Mouse (Mus musculus) R1 (cell line): ENCODE data around the gene Csde1.

Experiments
- DNase-seq: peaks from one replicate; pipeline ENCODE4 v3.0.0-alpha.2; 2018; ENCODE audit warnings: low read depth, low spot score

Gene Csde1

DNA sequence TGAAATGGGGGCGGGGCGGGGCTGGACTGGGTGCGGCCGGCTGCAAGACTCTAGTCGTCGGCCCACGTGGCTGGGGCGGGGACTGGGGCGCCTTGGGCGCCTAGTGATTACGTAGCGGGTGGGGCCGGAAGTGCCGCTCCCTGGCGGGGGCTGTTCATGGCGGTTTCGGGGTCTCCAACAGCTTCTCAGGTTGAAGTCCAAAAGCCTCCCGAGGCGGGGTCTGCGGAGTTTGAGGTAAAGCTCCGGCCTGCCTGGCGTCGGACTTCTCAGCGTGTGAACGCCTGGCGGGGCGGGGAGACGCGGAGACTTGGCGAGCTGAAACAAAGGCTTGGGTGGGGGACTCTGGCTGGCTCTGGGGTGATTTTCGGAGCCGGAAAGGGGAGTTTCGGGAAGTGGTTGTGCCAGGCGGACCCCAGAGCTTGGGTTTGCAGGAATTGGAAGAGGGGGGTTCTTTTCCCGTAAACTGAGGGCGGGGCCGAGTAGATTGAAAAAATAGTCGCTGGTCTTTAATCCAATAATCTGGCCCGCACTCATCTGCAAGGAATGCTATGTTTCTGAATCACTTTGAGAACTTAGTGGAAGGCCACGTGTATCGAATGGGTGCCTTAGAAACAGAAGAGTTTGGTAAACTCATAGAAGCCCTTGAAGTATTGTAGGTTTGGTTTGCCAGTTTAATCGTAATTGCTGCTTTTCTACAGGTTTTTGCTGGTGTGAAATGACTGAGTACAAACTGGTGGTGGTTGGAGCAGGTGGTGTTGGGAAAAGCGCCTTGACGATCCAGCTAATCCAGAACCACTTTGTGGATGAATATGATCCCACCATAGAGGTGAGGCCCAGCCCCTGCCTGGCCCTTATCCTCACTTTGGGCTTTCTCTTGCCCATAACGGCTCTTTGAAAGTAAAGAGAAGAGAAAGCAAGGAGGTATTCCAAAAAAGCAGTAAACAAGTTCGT is 38.3 kb downstream of the Csde1 start, which contains the start of gene Nras:
Gene Nras (plus strand): TSS at position 79 of the 951 bp plus-strand sequence.
- peak; percentile 96 for DNase-seq

DNA sequence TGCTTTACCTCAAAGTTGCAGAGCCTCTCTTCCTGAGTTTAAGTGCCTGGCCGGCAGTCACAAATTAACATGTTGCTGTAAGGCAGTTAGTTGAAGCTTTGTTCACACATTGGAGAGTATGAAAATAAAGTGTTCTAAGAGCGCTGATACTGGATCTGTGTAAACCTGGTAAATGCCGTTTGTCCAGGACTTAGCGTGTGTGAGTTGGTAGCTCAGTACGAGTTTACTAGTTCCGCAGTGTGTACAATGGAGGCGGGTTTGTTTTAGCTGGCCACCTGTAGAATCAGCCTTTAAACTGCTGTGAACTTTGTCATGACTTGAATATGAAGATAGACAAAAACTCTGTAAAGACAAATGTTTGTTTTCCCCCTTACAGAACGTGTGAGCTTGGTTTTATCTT is 46.7 kb downstream of the Csde1 start:
- peak; percentile 16 for DNase-seq

DNA sequence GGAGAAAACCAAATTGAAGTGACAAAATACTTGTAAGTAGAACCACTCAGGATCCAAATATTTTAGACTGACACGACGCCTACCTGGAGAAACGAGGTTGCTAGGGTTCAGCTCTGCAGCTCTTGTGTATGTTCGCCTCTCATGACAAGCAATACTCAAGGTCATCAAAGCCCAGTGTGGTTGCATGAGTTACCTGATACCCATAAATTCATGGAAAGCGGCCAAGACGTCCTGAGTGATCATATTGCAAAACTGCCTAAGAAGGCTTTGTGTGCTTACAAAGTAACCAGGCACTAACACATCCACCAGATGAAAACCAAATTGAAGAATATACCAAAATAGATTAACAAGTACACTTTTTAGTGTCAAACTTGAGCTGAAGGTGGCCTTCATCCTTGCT is 48.7 kb downstream of the Csde1 start:
- DNase-seq: no peak

DNA sequence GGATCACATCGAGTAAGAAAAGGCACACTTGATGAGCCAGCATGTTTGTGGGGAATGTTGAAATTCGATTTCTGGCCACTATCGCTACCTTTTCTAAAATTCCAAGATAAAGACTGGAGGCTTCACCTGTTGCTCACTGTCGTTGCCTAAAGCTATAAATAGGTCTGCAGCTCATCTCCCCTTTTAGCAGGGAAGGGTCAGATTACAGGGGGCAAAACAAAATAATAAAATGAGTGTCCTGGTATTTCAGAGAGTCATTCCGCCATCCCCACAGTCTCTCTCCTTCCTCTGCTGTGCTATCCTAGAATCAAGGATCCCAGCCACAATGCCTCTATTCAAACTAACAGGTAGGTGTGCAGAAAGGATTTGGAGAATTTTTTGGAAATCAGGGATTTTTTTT is 53.5 kb downstream of the Csde1 start, which contains the start of gene Ampd1:
Gene Ampd1 (plus strand): TSS at position 244 of the 400 bp plus-strand sequence.
- DNase-seq: no peak

DNA sequence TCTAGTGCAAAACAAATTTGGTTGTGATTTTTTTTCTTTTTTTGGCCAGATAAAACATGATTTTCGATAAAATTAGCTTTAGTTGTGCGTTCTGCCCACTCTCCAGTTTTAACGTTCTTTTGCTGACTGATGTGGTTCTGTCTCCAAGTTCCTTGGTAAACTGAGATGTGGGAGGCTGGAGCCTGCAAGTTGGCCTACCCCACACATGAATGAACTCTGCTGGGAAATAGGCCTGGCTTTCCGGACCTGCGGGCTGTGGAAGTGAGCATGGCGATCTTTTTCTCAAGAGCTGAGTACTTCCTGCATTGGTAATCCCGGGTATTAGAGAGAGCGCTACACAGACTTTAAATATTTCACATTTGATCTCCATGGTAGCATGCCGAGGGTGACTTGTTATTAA is 55.6 kb downstream of the Csde1 start:
- no peak for DNase-seq

DNA sequence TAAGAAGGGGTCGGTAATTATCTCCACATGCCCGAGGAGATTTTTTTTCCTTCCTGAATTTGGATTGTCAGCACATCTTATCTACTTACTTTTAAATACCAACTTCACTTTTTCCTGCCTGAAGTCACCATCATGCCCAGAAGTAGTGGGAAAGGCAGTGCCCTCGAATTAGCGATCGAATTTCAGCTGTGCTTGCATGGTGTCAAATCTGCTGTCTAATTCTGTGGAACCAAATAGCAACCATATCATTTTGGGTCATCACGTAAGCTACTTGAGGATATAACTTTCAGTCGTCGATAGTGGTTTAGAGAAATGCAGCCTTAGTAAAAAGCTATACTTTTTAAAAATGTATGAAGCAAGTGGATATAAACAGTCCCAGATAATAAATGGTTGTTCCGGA is 56.2 kb downstream of the Csde1 start:
- no peak for DNase-seq

DNA sequence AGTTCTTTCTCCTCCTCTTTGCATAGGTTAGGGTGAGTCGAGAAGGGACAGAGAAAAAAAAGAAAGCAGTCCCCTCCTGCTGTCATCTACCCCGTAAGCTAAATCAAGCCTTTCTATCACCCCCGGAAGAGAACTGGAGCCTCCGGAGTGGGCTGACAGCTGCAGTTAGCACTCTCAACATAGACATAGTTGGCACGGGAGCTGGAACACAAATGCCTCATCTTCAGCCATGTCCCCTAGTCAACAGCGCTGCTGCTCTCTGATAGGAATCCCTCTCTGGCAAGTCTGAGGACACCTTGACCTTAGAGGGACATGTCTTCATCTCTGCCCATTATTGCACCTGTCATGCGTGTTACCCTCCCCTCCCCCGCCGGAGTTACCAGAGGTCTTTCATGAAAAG is 59.1 kb downstream of the Csde1 start:
- no peak for DNase-seq

DNA sequence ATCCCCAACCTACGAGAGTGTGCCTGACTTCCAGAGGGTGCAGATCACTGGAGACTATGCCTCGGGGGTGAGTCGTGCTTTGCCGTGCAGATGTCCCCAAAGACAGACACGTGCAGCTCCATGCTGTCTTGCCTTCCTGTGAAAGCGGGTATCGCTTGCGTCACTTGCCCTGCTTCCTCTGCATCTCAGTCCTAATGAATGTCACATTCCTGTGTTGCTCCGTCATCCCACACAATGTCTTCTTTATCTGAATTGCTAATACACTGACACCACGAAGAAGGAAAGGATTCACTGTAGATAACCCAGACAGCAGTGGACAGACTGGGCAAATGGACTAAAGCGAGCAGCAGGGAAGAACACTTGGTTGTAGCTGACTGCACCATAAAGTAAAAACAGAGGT is 60.8 kb downstream of the Csde1 start:
- peak; percentile 63 for DNase-seq

DNA sequence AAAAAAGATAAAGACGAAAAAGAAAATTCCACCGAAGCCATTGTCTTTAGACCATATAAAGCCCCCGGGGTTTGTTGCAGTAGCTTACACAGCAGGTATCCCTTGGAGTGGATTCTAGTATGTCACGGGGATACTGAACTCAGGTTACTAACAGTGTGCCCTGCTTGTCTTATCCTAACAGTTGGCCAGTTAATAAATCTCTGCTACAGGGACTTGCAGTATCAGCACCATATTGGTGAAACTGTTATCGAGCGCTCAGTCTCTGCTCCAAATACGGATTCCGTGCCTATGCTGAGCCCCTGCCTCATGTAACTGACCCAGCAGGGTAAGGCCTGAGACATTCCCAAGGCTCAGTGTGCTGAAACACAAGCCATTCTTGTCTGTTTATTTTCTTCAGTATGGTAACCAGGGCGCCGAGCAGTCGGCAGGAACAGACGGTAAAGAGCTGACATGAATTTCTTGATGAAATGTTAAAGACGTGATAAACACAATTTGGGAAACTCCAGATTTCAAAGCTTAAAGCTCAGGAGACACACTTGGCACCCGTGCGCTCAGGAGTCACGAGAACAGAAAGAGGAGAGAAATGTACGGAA is 61.7 kb downstream of the Csde1 start:
- DNase-seq: no peak

DNA sequence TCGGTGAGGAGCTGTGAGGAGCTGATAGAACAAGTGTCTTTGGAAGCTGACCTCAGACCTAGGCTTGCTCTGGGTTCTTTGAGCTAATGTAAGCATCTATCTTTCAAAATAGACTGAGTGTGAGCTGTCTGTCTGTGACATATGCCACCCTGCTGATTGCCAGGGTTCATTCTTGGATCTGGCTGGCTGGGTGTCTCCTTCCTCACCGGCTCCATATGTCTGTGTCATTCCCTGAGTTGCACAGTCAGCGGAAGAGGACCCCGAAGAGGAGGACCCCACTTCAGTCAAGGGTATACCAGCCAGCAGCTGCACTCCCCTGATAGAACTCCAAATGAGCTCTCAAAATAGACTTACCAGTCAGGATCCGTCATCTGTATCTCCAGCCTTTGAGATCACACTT is 62.5 kb downstream of the Csde1 start:
- DNase-seq: no peak

DNA sequence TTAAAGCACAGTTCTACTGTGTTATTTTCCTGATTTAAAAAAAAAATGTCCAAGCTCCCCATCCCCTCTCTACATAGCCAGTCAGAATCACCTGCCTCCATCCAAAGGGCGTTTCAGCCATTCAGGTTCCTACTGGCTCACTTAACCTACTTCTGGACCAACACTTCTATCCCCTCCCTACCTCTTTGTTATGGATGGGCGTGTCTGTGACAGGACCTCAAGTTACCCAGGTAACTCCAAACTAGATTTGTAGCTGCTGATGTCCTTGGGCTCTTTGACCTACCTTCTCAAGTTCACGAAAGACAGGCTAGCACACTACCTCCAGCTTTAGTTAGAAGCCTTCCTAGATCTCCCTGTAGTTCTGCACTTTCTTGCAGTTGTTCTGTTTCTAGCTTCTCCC is 65.8 kb downstream of the Csde1 start:
- DNase-seq: peak; percentile 94

DNA sequence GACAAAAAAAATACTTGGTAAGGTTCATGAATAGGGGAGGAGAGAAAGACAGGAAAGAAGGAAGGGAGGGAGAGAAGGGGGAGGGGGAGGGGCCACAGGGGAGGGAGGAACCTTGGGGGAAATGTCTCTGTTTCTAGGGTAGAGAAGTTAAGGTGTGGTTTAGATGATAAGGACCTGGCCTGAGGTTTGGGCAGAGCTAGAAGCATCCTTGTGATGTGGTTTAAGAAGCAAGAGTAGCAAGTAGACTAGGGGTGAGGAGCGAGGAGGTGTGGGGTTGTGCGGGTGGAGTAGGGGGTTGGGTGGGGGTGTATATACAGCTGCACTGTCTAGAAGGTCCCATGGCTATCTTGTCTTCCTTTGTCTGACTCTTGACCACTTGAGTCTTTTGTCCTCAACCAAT is 71.5 kb downstream of the Csde1 start:
- no peak for DNase-seq

DNA sequence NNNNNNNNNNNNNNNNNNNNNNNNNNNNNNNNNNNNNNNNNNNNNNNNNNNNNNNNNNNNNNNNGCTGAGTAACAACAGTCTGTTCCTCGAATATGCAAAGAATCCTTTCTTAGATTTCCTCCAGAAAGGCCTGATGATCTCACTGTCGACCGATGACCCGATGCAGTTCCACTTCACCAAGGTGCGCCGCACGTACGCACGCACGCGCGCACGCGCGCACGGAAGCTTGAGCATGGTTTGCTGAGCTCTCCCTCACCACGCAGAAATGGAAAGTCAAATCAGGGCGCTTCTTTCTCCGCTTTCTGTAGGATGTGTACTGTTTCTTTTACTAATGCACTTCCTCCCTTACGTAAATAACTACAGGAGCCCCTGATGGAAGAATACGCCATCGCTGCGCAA is 78.4 kb downstream of the Csde1 start:
- peak; percentile 83 for DNase-seq

DNA sequence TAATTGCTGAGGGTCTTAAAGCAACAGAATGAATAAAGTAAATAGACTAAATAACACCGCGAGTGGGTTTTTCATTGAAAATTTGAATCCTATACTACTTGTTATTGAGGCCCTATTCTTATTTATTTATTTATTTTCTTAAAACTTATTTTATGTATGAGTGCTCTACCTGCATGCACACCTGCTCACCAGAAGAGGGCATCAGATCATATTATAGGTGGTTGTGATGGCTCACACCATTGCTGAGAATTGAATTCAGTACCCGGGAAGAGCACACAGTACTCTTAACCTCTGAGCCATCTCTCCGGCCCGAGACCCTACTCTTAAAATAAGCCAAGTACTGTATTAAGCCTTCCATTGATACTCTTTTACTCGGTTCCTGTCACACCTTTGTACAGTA is 79.4 kb downstream of the Csde1 start:
- peak; percentile 52 for DNase-seq

DNA sequence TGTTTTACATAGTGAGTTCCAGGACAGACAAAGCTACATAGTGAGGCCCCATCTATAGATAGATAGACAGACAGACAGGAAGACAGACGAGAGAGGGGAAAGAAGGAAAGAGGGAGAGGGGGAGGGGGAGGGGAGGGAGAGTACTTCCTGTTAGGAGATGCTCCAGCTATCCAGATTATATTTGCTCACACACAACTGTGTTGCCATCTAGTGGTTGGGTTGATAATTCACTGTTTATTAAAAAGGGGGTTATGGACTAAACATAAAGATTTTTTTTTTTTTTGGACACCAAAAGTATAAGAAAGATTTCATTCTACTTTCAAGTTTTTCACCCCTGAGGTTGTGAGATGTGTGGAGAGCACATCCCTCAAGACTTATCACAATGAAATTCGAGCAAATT is 80.5 kb downstream of the Csde1 start:
- DNase-seq: peak; percentile 32

DNA sequence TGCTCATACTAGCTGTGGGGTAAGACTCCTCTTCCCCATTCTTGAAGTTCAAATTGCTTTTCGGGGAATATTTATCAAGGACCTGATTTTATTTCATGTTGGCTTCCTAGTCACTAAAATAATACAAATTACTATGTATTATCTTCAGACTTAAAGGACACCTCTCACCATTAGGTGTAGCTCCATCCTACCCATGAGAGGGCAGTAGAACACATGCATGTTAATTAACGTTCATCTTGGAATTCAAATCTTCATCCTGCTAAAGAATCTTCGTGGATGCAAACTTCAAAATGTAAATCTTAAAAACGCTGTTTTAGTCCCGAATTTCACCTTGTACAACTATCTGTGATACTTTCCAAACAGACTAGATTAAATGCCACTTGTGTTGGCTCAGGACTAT is 81.0 kb downstream of the Csde1 start:
- no peak for DNase-seq

DNA sequence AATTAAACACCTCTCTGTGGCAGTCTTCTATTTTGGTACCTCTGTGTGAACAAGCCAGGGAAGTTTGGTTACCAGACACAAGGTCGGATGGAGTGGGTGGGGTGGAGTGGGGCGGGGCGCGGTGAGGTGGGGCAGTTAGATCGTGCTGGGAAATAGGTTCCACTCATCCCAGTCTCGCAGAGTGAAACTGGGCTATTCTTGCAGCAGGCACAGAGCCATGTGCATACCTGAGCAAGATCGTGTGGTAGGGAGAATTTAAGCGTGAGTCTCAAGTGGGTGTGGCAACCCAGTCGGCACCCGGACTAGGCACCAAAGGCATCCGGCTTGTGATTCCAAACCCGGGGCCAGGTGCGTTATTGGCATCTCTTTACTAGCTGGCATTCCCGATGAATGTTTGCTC is 81.7 kb downstream of the Csde1 start:
- DNase-seq: no peak

DNA sequence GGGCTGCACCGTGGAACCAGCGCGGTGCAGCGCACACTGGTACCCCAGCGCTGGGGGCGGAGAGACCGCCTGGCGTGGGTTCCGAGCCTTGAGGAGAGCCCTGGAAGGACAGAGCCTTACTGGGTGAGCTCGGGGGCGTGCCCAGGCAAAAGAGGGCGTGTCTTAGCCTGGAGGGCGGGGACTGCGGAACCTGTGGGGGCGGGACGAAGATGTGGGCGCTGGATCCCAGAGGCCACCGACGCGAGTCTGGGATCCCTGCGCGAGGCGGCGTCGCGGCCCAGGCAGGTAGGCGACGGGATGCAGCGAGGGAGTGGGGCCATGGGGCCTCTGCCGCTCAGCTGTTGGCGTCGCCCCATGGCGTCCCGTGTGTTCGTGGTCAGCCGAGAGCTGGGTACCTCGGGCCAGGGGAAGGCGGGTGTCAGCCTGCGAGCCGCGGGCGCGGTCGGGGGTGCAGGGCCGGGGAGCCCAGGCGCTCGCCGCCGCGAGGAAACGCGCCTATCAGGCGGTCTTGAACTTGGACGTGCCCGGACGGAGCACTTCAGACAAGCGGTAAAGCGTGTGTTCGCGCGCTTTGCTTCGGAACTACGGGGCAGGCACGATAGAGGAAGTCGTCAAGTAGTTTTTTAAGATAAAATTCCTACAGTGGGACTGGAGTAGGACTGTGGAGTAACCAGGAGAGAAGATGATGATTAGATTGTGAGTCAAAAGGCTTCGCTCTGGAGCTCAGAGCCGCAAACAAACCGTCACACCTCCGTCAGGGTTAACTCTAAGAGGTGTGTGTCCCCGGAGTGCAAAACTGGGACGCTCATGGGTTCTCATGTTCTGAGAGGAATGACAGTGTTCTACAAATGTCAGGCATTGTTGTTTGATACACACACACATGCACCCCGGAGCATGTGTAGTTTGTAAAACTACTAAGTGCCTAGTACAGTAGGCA is 82.5 kb downstream of the Csde1 start, which contains the start of gene Dennd2c:
Gene Dennd2c (plus strand): TSS at position 151 of the 937 bp plus-strand sequence.
- peak; percentile 94 for DNase-seq
